Mouse (Mus musculus) myocyte (in vitro differentiated cells): Measurements from ENCODE around the gene Rab25.

Source experiments
- POLR2A ChIP-seq: IDR thresholded peaks from one replicate; pipeline ENCODE4 v1.6.1; 2011; ENCODE audit warnings: low read depth, mild to moderate bottlenecking, control low read depth, moderate library complexity; ENCODE audit not compliant: insufficient read length
- POLR2AphosphoS2 ChIP-seq: IDR thresholded peaks from one replicate; pipeline ENCODE4 v1.6.1; 2011; ENCODE audit warnings: low read depth, control low read depth; ENCODE audit not compliant: insufficient read length
- TCF12 ChIP-seq: IDR thresholded peaks from one replicate; pipeline ENCODE4 v1.6.1; 2011; ENCODE audit warnings: mild to moderate bottlenecking, control low read depth; ENCODE audit not compliant: poor library complexity, insufficient read depth, severe bottlenecking
- USF1 ChIP-seq: IDR thresholded peaks from one replicate; pipeline ENCODE4 v1.6.1; 2011; ENCODE audit warnings: low read depth, mild to moderate bottlenecking, control low read depth, moderate library complexity

DNA sequence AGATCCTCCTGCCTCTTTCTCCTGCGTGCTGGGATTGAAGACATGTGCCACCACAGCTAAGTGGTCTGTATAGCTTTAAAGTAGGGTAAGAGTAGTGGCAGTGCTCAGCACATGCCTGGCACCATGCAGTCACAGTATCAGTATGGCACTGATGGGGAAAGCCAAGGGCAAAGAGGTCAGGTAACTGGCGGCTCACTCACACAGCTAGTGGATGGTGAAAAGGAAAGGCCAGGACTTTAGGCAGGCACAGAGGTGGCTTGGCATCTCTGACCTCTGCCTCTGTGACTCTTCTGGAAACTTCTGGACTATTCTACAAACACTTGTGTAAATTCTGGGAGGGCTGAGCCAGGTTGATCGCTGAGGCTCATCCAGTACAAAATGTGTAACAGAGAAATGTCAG is 18.0 kb upstream of the Rab25 start:
- TF ChIP-seq POLR2A = no peak
- no peak for TF ChIP-seq USF1
- no peak for TF ChIP-seq POLR2AphosphoS2
- no peak for TF ChIP-seq TCF12
